Mouse (Mus musculus) lung, adult 10 weeks (tissue): Measurements from ENCODE around the gene Scrn3. TPM values are rescaled to one million over a fixed set of nuclear protein-coding genes. Genes with fewer than 3 reads are reported as not detected.

Source experiments
- polyA plus RNA-seq: library from polyadenylated mRNA; stranded (reverse); fragments of 350-450 nt; fragmentation: Illumina TruSeq; extraction: RNeasy Lipid Tissue Mini Kit (QIAGEN cat#74804); gene quantifications from one replicate; pipeline ENCODE4 v1.2.3, GENCODE M21; 2014; ENCODE audit warnings: low read depth, low replicate concordance; ENCODE audit not compliant: insufficient read depth

Scrn3 gene
- polyA plus RNA-seq, result 16.1 TPM

DNA sequence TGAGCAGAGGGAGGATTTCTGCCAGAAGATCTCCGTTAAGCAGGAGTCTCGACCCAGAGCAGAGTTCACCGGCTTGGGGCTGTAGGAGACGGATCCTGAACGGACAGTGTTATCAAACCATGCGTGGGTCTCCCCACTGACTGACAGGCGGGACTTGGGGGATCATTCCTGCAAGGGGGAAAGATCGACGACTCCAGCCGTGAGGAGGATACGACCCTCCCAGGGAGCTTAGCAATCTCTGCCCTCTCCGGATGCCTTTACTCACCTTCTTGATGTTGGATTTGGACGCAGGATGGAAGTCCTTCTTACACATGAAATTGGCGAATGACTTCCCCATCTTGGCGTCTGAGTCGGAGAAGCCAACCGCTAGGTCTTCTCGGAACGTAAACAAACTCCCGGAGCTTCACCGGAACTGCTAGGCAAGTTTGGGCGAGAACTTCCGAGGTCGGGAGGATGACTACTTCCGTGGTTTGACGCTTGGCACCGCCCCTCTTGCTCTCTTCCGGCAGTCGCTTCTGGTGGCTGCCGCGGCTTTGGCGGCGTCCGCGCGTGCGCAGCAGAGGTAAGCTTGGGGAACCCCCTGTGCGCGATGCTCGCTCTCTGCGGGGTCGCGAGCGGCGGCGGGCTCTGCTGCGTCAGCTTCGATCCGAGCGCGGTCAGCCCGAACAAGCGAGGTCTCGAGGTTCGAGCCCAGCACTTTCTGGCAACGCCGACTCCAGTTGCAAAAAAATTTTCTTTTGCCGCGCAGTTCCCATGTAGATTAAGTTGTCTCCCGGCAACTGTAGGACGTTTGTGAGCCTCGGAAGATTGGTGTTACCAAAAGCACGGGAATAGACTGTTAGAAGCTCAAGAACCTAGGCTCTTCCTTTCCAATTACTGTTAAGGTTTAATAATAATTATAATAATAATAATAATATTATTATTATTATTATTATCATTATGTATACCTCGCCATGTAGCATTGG is at the start of gene Scrn3, which contains the start of gene Cir1:
Gene Scrn3 (plus strand): TSS at position 450 of the 965 bp plus-strand sequence.
Gene Cir1 (minus strand): TSS at position 550 of the 965 bp plus-strand sequence.

DNA sequence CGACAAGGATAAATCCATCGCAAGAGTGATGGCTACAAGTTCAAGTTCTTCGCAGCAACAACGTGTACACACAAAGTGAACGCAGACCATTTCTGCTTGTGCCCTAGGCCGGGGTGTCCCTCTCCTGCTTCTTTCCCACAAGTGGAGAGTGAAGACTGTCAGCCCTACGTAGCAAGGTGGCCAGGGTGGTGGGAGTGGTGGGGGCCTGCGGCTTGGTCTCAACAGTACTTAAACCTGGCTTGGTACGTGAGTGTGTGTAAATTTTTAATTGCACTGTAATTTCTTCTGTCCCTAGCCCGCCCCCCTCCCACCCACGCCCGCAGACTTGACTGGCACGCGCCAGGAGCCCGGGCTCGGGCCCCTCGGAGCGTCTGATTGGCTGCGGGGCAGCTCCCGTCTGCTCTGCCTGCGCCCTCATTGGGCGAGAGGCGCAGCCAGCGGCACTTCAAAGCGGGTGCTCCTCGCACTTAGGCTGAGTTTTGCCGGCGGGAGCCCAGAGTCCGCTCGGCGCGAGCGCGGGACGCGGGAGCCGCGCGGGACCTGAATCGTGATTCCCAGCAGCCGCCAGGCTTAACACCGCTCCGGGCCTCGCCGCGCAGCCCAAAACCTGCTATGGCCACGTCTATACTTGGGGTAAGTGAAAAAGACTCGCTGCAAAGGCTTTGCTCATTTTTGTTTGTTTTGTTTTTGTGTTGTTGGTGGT is 40.8 kb upstream of the Scrn3 start, which contains the start of gene Sp9:
Gene Sp9 (plus strand): TSS at position 467 of the 703 bp plus-strand sequence.

DNA sequence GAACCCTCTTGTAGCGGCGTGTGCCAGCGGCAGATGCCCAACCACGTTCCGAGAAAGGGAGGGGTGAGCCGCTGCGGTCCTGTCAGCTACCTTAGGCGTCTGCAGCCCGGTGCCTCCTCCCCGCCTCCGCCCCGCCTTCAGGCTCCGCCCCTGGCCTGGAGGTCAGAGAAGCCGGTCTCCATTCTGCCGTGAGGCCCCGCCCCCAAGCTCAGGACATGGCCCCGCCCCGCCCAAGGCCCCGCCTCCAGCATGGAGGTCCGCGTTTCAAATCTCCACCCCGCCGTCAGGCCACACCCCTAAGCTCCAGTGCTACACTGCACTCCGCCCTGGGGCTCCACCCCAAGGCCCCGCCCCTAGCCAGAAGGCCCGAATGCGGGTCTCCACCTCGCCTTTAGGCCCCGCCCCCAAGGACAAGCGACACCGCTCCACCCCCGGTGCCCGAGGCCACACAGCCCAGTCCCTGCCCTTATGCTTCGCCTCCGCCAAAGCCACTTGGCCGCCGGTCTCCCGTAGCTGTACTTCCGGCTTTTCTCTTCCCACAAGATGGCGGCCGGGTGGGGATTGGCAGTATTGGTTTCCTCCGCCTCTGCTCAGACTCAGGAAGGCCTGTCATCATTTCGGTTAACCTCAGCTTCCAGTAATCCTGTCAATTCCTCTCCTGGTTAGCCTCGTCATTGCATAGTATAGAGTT is 74.1 kb downstream of the Scrn3 start, which contains the start of gene Gpr155:
Gene Gpr155 (minus strand): TSS at position 217 of the 691 bp plus-strand sequence.

Other genes with a start within 250 kb of the Scrn3 start
- 23.0 TPM for gene Ola1, start 93.7 kb upstream of the Scrn3 start, polyA plus RNA-seq
- not detected for gene Sp9, start 40.7 kb upstream of the Scrn3 start, polyA plus RNA-seq
- gene Cir1, start 100 bp downstream of the Scrn3 start, polyA plus RNA-seq, result 20.5 TPM
- 9.0 TPM for gene Gpr155, start 74.0 kb downstream of the Scrn3 start, polyA plus RNA-seq
- 16.1 TPM for gene Wipf1, start 217.1 kb downstream of the Scrn3 start, polyA plus RNA-seq